Comparison of ENCODE assay signal across 1 mouse cellular context in genomic region chr9:21559151-21559550, GRCm38 (mm10).
TF ChIP-seq lines count a peak whose summit lies in the region.

No protein-coding gene starts in this region.

TF ChIP-seq in MEL, 35 proteins besides CTCF, POLR2A, EP300 and RAD21 (continued from another document):
- no peak for TF ChIP-seq BHLHE40 (IDR thresholded peaks at IDR 0.05; ENCODE audit: borderline replicate concordance, low read depth, low read length)
- no peak for TF ChIP-seq MXI1 (IDR thresholded peaks at IDR 0.05; ENCODE audit: low read depth, low read length)
- TF ChIP-seq KAT2A (conservative IDR thresholded peaks at IDR 0.05; ENCODE audit: low read depth, low read length) = no peak
- TF ChIP-seq MAZ (IDR thresholded peaks at IDR 0.05; ENCODE audit: low read depth, low read length) = no peak
- TF ChIP-seq MYB (IDR thresholded peaks at IDR 0.05; ENCODE audit: low read depth, low read length) = no peak
- no peak for TF ChIP-seq MYC (IDR thresholded peaks at IDR 0.05; ENCODE audit: low read depth, low read length)
- TF ChIP-seq USF1 (IDR thresholded peaks at IDR 0.05; ENCODE audit: low read depth, low read length) = no peak
- TF ChIP-seq MEF2A (IDR thresholded peaks at IDR 0.05; ENCODE audit: extremely low read depth, insufficient replicate concordance, low read depth, low read length, poor library complexity, severe bottlenecking) = no peak
- TF ChIP-seq ZKSCAN1 (IDR thresholded peaks at IDR 0.05; ENCODE audit: low read depth, low read length) = no peak
- no peak for TF ChIP-seq TCF12 (IDR thresholded peaks at IDR 0.05; ENCODE audit: low read depth, low read length)
- TF ChIP-seq SMC3 (IDR thresholded peaks at IDR 0.05; ENCODE audit: low read depth, low read length) = no peak
